Mouse (Mus musculus) stomach, postnatal 0 days (tissue): ENCODE data around the gene Lrp1.

Experiments used
- CTCF ChIP-seq: IDR thresholded peaks from 2 replicates; pipeline ENCODE4 v1.5.1; 2016; ENCODE audit warnings: antibody characterized with exemption, low read depth, mild to moderate bottlenecking, moderate library complexity
- EP300 ChIP-seq: optimal IDR thresholded peaks from 2 replicates; pipeline ENCODE3; 2016; ENCODE audit warnings: antibody characterized with exemption

DNA sequence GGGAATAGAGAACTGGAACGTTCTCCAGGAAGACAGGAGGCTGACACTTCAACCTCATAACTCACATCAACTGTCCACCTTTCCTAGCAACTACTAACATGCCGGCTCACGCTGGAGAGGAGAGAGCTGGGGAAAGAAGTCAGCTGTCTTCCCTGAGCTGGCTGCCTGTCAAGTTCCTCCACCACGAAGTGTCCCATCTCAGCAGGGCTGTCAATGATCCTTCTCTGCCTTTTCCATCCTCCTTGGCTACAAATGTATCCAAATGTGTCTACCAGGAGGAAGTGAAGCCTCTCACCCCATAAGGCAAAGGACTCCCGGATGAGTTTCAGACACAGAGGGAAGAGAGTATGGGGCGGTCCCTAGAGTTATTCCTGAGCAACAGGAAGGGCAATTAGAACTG lies 2.8 kb downstream of the Lrp1 start:
- TF ChIP-seq CTCF (no peak), EP300 (no peak)
